Mouse (Mus musculus) left cerebral cortex, postnatal 25 days (tissue): ENCODE data around the gene Otud4. TPM values are rescaled to one million over a fixed set of nuclear protein-coding genes. Genes with fewer than 3 reads are reported as not detected.
"Not testable (repeated sequence)": the region's sequence is repeated elsewhere in the genome, so short reads cannot be mapped to it uniquely, and the experiment has no call there.

Source experiments
- DNase-seq, 2 experiments: peaks; one replicate each; pipeline ENCODE4 v3.0.0; 2022; ENCODE audit warnings: low spot score in 2 of 2, mixed read lengths in 1 of 2
- intact Hi-C: fragments of 180-260 bp; cut with DNase I; formaldehyde crosslinking; loops from one replicate; pipeline ENCODE4 v1.15.1; 2025
- total RNA-seq, 2 experiments: library from RNA; stranded (reverse); gene quantifications; 2 replicates each; pipeline ENCODE4 v1.2.3; 2021

Otud4 gene
- total RNA-seq, 2 experiments from 2014 or later = 35.0 to 35.9 TPM

DNA sequence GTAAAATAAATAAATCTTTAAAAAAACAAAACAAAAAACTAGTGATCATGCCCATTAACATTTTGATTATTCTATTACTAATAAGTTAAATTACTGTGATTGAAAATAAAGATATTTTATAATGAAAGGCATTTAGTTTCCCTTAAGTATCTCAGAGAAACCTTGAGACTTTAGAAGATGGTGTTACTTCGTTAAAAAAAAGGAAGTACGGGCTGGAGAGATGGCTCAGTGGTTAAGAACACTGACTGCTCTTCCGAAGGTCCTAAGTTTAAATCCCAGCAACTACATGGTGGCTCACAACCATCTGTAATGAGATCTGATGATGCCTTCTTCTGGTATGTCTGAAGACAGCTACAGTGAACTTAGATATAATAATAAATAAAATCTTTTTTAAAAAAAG, 2.2 kb upstream of the Otud4 start:
- no peak for DNase-seq
- intact Hi-C loops = no loop called here

DNA sequence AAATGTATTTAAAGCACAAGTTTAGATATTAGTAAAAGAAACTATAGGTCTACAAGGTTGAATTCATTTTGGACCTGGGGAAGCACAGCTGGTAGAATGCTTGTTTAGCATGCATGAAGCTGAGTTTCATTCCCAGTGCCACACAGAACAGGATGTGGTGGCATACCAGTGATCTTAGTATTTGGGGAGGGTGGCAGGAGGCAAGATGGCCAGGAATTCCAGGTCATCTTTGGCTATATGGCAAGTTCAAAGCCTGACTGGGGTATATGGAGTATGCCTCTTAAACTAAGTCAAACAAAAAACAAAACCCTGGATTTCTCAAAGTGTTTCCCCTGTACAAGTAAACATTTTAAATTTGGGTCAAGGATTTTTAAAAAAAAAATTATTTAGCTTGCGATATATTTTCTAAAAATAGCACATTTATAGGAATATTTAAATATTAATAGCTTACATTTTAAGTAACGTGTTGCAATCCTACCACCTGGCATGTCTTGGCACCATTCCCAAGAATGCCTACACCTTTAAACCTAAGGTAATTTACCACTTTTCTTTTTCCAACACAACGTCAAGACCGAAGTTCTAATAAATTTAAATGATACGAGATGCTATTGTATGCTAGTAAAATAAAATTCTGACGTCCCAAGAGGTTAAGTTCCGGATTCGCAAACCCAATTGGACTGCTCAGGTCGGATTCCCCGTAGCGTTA, 1.3 kb upstream of the Otud4 start:
- intact Hi-C loops = loop anchor here (2.0 kb wide), 1 partner anchor 239 kb away; the partner anchor contains the start of gene Smad1
- no peak for DNase-seq

DNA sequence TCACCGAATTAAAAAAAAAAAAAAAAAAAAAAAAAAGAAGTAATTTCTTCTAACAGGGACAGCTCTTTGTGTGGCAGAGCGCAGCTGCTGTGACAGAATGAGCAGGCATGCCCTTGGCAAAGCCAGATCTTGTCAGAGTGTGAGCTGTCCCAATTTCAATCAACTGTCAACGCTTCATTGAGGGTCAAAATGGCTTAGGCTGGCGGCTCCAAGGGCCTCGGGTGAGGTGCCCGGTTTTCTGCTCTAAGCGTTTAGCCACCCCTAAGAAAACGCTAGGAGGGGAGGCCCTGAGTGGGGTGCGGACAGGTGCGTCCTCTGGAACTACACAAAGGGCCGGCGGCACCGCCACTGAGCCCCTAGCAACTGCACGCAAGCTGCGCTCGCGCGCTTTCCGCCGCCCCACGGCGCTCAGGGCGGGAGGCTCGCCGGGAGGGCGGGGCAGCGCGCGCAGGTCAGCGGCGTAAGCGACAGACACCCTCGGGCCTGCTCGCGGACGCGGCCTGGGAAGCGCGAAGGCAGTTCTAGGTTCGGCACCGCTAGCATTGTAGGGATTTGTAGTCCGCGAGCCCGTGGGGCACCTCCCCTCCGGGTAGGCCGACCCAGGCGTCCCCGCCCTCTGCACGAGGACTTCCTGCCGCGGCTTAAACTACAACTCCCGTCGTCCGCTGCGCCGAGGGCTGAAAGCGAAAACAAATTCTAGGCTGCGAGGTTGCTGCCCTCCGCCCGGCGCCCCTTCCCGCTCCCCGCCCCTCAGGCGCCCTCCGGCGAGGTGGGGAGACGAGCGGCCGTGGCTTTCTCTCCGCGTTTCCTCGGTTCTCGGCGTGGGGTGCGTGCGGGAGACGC, 490 bp upstream of the Otud4 start:
- intact Hi-C loops = loop anchor here (1.0 to 2.0 kb wide), 2 partner anchors 240 to 345 kb away; partner anchors contain the start of genes Mmaa and Smad1
- DNase-seq = peak; percentile 98 to 99

DNA sequence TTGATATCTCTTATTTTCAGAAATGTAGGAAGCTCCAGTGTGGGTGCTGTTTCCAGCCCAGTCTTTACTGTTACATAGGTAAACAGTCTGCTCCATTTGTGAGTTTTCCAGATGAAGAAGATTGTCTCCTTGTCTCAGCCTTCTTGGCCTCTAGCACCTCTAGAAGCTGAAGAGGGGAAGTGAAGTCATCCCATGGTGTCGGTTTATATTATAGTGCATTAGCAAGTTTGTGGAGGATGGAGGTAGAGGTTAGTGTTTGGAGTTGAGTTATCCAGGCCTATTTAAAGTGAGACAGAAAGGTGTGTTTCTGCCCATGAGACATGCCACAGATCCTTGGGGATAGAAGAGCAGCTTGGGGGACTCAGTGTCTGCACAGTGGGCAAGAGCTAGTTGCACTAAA, 1.7 kb downstream of the Otud4 start:
- DNase-seq = no peak
- intact Hi-C loops = no loop called here

DNA sequence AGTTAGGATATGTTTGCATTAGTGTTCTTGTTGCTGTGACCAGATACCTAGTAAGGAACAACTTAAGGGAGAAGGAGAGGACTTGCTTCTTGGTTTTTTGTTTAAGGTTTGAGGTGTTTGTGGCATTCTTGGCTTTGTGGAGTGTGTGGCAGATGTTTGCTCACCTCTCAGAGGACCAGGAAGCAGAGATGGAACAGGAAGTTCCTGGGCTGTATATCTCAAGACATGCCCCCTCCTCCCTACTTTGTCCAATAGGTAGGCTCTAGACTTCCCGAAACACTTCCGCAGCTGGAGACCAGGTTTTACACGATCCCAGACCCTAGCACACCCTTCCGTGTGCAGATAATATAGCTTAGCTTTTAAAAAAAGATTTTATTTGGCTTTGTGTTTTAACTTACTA, 10.2 kb downstream of the Otud4 start:
- intact Hi-C loops = no loop called here
- DNase-seq = no peak

DNA sequence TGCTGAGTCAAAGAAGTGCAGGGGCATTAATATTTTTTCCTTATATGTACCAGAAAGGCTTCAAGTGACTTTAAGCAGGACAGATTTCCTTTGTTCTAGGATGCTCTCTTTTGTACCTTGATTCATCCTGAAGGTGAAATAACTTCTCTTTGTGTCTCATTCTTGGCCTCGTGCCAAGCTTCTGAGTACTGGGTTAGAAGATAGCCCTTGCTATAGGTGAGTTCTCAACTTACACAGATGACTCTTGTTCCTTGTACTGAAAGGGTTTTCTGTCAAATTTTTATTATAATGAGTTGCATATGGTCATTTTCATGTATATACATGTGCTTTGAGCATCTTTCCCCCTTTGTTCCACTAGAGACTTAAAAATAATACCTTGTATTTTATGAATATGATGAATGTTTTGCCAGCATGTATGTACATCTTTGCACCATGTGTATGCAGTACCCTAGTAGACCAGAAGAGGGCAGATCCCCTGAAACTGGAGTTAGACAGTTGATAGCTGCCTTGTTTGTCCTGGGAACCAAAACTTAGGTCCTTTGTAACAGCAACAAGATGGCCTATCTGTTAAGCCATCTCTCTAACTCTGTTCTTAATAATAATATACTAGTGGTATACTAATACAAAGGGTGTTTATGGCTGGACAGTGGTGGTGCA, 10.9 kb downstream of the Otud4 start:
- peak in 1 of 2 experiments; percentile 18 for DNase-seq
- intact Hi-C loops = no loop called here

DNA sequence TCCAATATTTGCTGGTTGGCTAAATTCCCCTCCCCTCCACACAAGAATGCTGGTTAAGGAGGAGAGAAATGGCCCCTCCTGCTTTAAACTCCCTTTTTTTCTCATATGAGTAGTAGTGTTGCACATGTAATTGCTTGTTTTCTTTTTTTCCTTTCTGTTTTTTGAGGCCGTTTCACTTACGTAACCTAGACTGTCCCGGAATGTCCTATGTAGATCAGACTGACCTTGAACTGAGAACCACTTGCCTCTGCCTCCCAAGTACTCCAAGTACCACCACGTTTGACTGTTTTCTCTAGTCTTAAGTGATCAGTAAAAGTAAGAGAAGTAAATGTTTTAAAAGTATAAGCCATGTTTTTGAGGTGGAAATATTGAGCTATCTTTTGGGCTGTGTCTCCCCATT, 14.3 kb downstream of the Otud4 start:
- DNase-seq = no peak
- intact Hi-C loops = no loop called here

DNA sequence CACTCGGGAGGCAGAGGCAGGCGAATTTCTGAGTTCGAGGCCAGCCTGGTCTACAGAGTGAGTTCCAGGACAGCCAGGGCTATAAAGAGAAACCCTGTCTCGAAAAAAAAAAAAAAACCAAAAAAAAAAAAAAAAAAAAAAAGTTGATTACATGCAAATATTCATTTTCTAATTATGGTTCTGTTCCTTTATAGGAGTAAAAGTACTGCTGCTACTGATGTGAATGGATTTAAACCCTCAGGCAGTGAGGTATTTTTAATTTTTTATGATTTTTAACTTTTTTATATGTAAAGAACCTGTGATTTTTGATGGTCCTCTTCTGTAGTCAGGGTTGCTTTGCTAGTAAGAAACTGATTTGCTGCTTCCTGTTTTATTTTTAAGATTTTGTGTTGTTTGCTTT, 19.3 kb downstream of the Otud4 start:
- intact Hi-C loops, DNase-seq: not testable (repeated sequence)

DNA sequence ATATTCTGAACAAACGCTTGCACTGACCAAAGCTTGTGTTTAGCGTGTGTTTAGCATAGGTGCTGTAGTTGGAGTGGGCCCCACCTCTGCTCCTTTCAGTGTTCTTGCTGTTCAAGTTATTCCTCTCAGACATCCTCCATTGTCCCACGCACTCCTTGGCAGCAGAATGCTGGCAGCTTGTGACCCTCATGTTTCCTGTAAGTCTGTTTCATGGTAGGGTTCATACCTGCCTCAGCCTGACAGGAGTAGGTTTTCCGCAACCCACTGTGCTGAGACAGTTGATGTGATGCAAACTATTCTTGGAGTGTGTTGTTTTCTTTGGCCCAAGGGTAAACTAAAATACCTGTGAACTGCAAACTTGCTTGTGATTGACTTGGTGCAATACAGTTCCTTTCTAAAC, 37.0 kb downstream of the Otud4 start:
- DNase-seq = peak in 1 of 2 experiments; percentile 6
- intact Hi-C loops = no loop called here

DNA sequence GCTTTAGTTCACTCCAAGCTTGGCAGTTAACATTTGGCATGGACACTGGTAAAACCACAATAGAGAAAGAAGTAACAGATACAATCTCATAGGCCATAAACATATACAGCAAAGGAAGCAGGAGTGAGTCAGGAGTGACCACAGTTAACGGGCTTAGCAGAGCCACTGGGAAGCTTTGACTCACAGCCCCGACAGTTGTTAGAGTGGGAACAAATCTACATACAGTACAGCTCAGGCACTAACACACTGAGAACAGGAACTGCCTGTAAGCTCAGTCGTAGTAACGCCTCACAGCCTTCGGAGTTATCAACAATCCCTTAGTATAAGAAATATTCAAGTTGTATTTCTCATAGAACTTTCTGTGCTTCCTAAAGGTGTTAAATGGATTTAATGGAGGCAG, 39.6 kb downstream of the Otud4 start:
- peak in 1 of 2 experiments; percentile 18 for DNase-seq
- intact Hi-C loops = no loop called here

DNA sequence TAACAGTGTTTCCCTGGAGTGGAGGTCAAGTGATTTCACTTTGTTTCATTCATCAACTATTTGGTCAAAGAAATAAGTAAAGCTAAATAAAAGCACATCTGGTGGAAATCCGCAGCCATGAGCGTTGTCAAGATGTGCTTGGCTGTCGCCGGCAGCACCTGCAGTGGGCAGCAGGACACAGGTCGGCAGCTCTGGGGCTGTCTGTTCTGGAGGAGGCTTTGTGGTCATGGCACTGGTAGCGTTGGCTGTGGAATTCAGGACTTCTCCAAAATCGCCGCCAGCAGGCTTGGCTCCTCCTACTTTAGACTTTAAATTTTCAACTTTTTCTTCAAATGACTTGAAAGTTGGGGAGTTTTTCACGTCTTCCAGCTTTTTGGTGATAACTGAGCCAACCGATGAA, 40.7 kb downstream of the Otud4 start:
- intact Hi-C loops, DNase-seq: not testable (repeated sequence)

DNA sequence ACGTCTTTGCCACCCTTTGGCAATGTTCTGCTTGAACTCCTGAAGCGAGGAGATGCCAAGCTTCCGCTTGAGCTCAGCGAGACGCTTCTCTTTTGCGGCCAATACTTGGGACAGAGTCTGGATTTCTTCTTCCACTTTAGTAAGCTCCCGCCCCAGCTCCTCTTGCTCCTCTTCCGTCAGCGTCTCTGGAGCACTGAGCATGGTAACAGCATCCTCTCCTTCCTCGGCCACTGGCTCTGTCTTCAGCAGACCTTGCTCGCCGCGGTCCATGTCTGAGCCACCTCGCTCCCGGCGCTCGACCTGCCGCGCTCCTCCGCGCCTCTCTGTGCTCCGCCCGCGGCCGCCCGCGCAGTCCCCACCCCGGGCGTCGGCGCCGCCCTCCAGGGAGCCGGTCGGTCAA, 41.1 kb downstream of the Otud4 start:
- peak; percentile 18 to 27 for DNase-seq
- intact Hi-C loops = no loop called here

DNA sequence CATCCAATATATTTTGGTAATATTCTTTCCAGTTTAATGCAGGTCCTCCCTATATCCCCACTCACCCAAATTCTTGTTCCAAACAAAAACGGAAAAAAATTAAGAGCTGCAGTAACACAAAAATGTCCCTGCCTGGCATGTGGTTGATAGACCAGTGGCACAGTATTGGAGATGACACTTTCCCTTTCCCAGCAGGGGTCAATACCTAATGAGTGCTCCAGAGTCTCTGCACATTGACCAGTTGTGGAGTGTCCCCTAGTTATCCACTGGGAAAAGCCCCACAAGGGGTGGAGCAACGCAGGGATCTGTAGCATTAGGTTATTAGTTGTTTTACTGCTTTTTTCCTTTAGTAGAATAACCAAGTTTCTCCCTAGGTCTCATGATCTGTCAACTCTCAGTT, 41.5 kb downstream of the Otud4 start:
- intact Hi-C loops = no loop called here
- no peak for DNase-seq

DNA sequence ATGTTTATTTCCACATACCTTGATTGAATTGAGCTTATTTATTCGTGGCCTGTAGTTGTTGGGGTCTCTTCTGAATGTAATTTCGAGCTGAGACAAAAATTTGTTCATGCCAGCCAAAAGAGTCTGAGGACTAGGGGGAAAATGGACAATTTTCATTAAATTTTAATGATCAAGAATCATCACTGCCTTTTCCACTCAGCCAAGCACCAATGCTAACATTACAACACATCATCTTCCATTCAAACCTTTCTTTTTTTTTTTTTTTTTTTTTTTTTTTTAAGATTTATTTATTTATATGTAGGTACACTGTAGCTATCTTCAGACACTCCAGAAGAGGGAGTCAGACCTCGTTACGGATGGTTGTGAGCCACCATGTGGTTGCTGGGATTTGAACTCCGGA, 46.5 kb downstream of the Otud4 start:
- not testable (repeated sequence) for DNase-seq
- intact Hi-C loops = loop anchor here (2.0 kb wide), 1 partner anchor 17 kb away; no protein-coding TSS in a partner anchor

DNA sequence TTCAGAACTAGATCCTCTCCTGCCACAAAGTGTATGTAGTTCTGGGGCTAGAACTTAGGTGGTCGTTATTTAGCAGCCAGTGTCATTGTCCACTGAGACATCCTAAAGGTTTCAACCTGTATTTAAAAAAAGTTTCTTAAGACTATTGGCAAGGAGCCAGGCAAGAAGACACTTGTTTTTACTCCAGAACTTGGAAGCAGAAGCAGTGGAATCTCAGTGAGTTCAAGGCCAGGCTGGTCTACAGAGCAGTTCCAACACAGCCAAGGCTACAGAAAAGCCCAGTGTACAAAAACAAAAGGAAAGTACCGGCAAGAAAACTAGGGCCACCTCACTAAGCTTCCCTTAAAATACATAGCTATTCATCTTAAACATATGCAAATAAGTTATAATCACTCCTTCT, 53.1 kb downstream of the Otud4 start:
- DNase-seq = no peak
- intact Hi-C loops = no loop called here

DNA sequence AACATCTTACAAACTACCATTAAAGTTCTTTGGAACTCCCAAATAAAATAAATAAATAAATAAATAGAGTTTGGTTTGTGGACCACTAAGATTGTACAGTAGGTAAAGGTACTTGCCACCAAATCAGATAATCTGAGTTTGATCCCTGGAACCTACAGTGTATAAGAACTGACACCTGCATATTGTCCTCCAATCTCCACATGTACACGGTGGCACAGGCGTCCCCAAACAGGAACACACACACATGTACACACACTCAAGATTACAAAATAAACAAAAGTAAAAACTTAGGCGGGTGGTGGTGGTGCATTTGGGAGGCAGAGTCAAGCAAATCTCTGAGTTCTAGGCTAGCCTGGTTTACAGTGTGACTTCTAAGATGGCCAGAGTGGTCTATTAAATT, 67.3 kb downstream of the Otud4 start:
- intact Hi-C loops = no loop called here
- no peak for DNase-seq

DNA sequence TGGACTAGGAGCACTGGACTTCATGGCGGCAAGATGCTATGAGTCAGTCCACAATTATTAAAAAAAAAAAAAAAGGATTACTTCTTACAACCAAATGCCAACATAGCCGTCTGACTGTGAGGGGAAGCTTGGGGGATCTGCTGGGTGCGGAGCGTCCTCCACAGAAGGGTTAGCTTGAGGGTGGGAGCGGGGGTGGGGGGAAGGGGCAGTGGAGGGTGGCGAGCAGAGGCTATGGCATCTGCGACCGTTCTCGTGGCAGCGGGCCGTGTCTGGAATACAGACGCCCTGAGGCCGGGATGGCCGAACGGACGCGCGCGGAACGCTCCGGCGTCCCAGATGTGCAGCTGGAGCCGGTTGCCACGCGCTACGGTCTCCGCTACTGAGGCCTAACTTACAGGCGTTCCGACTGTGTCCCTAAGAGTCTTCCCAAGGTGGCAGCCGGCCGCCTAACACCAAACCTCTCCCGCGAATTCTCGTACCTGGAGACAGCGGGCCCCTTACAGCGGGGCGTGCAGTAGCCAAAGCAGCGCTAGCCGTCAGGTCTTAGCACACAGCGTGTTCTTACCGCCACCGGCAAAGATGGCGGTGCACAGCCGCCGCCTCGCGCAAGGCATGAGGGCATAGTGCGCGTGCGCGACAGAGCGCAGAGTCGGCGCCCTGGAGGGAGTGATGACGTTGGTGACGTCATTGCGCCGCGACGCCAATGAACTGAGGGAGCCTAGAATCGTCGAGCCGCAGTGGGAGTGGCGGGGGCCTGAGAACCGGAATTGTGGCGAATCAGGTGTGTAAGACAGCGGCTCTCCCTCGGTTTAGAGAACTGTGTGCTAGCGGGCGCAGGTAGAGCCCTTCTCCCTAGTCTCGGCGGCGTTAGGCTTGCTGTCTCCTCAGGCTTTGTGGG, 71.9 kb downstream of the Otud4 start, which contains the start of the genes Abce1 and Anapc10:
Gene Abce1 (minus strand): TSS at position 677 of the 898 bp plus-strand sequence.
Gene Anapc10 (plus strand): TSS at position 757 of the 898 bp plus-strand sequence.
- peak; percentile 99 for DNase-seq
- intact Hi-C loops = loop anchor here (5.0 kb wide), 1 partner anchor 1026 kb away; the partner anchor contains the start of gene Smarca5

DNA sequence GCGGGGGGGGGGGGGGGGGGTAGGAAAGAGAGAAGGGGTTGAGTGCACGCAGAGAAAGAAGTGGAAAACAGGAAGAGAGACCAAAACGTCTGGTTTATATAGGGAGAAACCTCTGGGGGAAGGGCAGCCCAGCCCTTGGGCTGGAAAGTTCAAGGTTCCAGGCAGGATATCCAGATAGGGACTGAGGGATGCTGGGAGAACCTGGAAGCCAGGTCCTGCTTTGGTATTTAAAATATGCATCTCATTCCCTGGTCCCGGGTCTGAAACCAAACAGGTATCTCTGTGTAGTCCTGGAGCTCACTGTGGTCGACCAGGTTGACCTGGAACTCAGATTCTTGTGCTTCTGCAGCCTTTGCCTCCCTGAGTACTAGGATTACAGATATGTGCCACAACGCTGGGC, 73.3 kb downstream of the Otud4 start:
- no peak for DNase-seq
- intact Hi-C loops = loop anchor here (5.0 kb wide), 1 partner anchor 1025 kb away; the partner anchor contains the start of gene Smarca5

DNA sequence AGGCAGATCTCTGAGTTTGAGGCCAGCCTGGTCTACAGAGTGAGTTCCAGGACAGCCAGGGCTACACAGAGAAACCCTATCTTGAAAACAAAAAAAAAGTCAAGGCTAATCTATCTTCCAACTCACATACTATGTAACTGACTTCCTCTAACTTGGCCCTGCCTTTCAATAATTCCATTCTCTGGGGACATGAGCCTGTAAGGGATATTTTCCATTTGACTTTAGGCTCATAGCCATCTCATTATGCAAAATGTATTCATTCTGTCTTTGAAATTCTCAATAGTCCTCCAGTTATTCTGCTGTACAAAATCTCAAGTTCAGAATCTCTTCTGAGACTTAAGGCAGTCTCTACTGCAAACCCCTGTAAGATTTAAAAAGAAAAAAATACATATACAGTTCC, 82.1 kb downstream of the Otud4 start:
- intact Hi-C loops = no loop called here
- DNase-seq = no peak
